Mouse (Mus musculus): ENCODE measurements at regions not wholly inside any gene's neighbourhood (a gene's known extent, or its start where the extent isn't known, plus 50 kb on each side); places are given as distances from the start of the nearest gene placed in this dataset.
"Not testable (repeated sequence)": the region's sequence is repeated elsewhere in the genome, so short reads cannot be mapped to it uniquely, and the experiment has no call there.

GRCm38 (mm10) chr6:6496789-6497188 lies 81.7 kb downstream of the Sem1 start:
- no peak for DNase-seq

GRCm38 (mm10) chr6:6496336-6496735 lies 82.1 kb downstream of the Sem1 start:
- DNase-seq = no peak

GRCm38 (mm10) chr6:6488191-6488590 lies 90.3 kb downstream of the Sem1 start:
- no peak for DNase-seq

GRCm38 (mm10) chr6:6481596-6481995 lies 96.9 kb downstream of the Sem1 start:
- not testable (repeated sequence) for DNase-seq

GRCm38 (mm10) chr6:6470397-6470796 lies 108.1 kb downstream of the Sem1 start:
- no peak for DNase-seq

- no peak for DNase-seq
Observed at GRCm38 (mm10) chr6:6467526-6467925, 110.9 kb downstream of the Sem1 start.

- no peak for DNase-seq
Observed at GRCm38 (mm10) chr6:6466231-6466630, 112.2 kb downstream of the Sem1 start.

- DNase-seq = no peak
Observed at GRCm38 (mm10) chr6:6463807-6464470, 114.5 kb downstream of the Sem1 start.

GRCm38 (mm10) chr6:6459918-6460239 lies 118.6 kb downstream of the Sem1 start:
- no peak for DNase-seq

GRCm38 (mm10) chr6:6459006-6459917 lies 119.2 kb downstream of the Sem1 start:
- no peak for DNase-seq

- no peak for DNase-seq
Observed at GRCm38 (mm10) chr6:6457726-6458125, 120.7 kb downstream of the Sem1 start.

GRCm38 (mm10) chr6:6457001-6457400 lies 121.5 kb downstream of the Sem1 start:
- no peak for DNase-seq

- no peak for DNase-seq
Observed at GRCm38 (mm10) chr6:6455566-6455965, 122.9 kb downstream of the Sem1 start.

GRCm38 (mm10) chr6:6454396-6454795 lies 124.1 kb downstream of the Sem1 start:
- DNase-seq = no peak

- no peak for DNase-seq
Observed at GRCm38 (mm10) chr6:6434855-6435254, 143.6 kb downstream of the Sem1 start.

GRCm38 (mm10) chr6:6434261-6434802 lies 144.1 kb downstream of the Sem1 start:
- DNase-seq = no peak

GRCm38 (mm10) chr6:6433179-6433578 lies 145.3 kb downstream of the Sem1 start:
- no peak for DNase-seq

- DNase-seq = no peak
Observed at GRCm38 (mm10) chr6:6414654-6415610, 163.5 kb downstream of the Sem1 start.

GRCm38 (mm10) chr6:6397997-6398396 lies 180.5 kb downstream of the Sem1 start:
- DNase-seq = no peak

- DNase-seq = no peak
Observed at GRCm38 (mm10) chr6:6389454-6390445, 172.8 kb upstream of the Slc25a13 start.

- DNase-seq = no peak
Observed at GRCm38 (mm10) chr6:6388835-6389440, 172.0 kb upstream of the Slc25a13 start.

Measured in heart, postnatal 4 days (tissue).